Mouse (Mus musculus): ENCODE data around the gene 2410004B18Rik. TPM values are rescaled to one million over a fixed set of nuclear protein-coding genes. Genes with fewer than 3 reads are reported as not detected.

The 2410004B18Rik gene
- polyA plus RNA-seq, 1 experiment from 2014 or later: 38.7 TPM

DNA sequence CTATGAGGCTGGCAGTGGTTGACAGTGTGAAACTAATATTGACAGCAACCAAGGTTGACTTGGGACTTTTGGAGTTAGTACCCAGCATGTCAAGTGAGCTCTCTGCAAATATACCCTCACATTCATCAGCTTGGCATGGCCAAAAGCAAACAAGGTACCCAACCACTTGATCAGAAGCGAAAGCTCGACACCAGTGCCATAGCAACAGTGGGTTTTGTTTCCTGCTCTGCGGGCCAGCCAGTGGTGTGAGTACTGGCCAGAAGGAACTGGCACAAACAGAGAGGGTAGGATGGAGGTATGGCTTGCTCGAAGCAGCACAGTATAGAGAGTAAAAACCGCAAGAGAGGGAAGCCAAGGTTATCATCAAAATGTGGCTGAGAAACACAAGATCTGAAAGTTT is 21.4 kb upstream of the 2410004B18Rik start:
- no peak for TF ChIP-seq CTCF (IDR thresholded peaks at IDR 0.05; ENCODE audit: low read depth)
- no peak for ATAC-seq
- Histone ChIP-seq H3K36me3 (ENCODE audit: control insufficient read depth, insufficient read depth) (no peaks in the 10 kb centered on the region), H3K27me3 (replicated peaks; ENCODE audit: control insufficient read depth, insufficient read depth, low read length) (no peaks in the 10 kb centered on the region), H3K9ac (ENCODE audit: low read depth, low read length) (no peak overlapping the region), H3K27ac (ENCODE audit: low read depth, low read length) (no peak overlapping the region), H3K4me1 (replicated peaks; ENCODE audit: control insufficient read depth, insufficient read depth, low read length) (no peaks in the 10 kb centered on the region), H3K4me3 (ENCODE audit: low read depth, low read length) (no peak overlapping the region), H3K4me2 (replicated peaks; ENCODE audit: low read depth) (no peak overlapping the region), H3K9me3 (ENCODE audit: control insufficient read depth) (no peaks in the 10 kb centered on the region)
- 87% methylated on average over 5 of the region's 5 CpGs for WGBS

DNA sequence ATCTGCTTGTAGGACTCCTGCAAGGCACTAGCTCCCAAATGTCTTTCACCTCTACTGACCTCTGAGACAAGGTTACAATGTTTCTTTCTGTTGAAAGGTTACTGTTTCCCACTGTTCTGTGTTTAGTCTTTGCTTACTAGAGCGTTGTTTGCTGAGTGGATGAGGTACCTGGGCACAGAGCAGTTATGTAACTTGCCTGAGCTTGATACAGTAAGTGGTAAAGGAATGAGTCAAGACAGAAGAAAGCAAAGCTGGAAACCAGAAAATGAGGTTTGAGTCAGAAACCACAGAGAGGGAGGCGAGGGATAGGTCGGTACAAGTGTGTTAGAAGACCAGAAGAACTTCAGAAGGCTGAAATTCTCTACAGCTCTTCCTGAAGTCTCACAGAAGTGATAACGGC is 21.0 kb upstream of the 2410004B18Rik start:
- TF ChIP-seq CTCF (IDR thresholded peaks at IDR 0.05; ENCODE audit: low read depth): no peak
- no peak for ATAC-seq

DNA sequence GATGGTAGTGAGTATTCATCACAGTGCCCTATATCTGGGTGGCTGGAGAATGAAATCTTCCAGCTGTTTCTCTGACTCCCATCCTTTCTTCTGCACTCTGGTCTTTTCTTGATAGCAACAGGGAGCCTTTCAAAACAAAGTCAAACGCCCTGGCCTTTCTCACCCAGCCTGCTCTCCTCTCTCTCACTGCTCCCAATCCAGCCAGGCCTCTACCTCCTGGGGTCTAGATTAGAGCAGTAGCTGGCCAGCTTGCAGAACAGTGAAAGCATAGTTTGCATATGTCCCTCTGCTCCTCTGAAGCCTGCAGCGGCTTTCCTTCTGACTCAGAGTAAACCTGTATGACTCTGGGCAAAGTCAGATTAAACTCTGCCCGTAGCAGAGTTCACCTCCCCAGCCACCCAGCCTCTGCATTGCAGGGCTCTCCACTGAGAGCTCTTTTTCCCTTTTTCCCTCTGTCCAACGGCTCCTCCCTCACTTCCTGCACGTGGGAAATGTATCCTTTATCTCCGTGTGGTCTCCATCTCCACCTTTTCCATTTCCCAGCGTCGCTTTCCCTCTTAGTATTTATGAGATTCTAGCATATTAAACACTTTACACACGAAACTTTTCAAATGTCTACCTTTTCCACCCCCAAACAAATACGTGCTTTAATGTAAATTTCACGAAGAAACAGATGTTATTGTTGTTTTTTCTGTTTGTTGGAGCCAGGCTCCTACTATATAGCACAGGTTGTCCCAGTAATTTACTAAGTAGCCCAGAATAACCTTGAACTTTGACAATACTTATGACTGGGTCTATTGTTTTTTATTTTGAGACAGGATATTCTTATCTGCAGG is 15.6 kb upstream of the 2410004B18Rik start, which contains the start of gene Bcl10:
Gene Bcl10 (plus strand): TSS at position 786 of the 836 bp plus-strand sequence.
- H3K27ac ChIP-seq (ENCODE audit: low read depth, low read length): peak within 1 kb of the TSS; percentile 54
- ATAC-seq: no peak
- H3K36me3 ChIP-seq (ENCODE audit: control insufficient read depth, insufficient read depth): no peaks in the 10 kb centered on the region
- H3K9ac ChIP-seq (ENCODE audit: low read depth, low read length): no peak within 1 kb of the TSS
- H3K4me3 ChIP-seq (ENCODE audit: low read depth, low read length): peak within 1 kb of the TSS; percentile 79
- no peaks in the 10 kb centered on the region for H3K9me3 ChIP-seq (ENCODE audit: control insufficient read depth)
- peak within 1 kb of the TSS; percentile 65 for H3K4me2 ChIP-seq (replicated peaks; ENCODE audit: low read depth)
- H3K4me1 ChIP-seq (replicated peaks; ENCODE audit: control insufficient read depth, insufficient read depth, low read length): peaks cover 8% of the 10 kb centered on the region
- 36% methylated on average over 11 of the region's 11 CpGs for WGBS
- H3K27me3 ChIP-seq (replicated peaks; ENCODE audit: control insufficient read depth, insufficient read depth, low read length): no peaks in the 10 kb centered on the region
- TF ChIP-seq CTCF (IDR thresholded peaks at IDR 0.05; ENCODE audit: low read depth): no peak

More for the DNA sequence above, 21.0 kb upstream of the 2410004B18Rik start:
- Histone ChIP-seq H3K9me3 (ENCODE audit: control insufficient read depth) (no peaks in the 10 kb centered on the region), H3K27me3 (replicated peaks; ENCODE audit: control insufficient read depth, insufficient read depth, low read length) (no peaks in the 10 kb centered on the region), H3K4me2 (replicated peaks; ENCODE audit: low read depth) (no peak overlapping the region), H3K4me1 (replicated peaks; ENCODE audit: control insufficient read depth, insufficient read depth, low read length) (no peaks in the 10 kb centered on the region), H3K36me3 (ENCODE audit: control insufficient read depth, insufficient read depth) (no peaks in the 10 kb centered on the region), H3K27ac (ENCODE audit: low read depth, low read length) (no peak overlapping the region), H3K4me3 (ENCODE audit: low read depth, low read length) (no peak overlapping the region), H3K9ac (ENCODE audit: low read depth, low read length) (no peak overlapping the region)
- 90% methylated on average over 4 of the region's 4 CpGs for WGBS

DNA sequence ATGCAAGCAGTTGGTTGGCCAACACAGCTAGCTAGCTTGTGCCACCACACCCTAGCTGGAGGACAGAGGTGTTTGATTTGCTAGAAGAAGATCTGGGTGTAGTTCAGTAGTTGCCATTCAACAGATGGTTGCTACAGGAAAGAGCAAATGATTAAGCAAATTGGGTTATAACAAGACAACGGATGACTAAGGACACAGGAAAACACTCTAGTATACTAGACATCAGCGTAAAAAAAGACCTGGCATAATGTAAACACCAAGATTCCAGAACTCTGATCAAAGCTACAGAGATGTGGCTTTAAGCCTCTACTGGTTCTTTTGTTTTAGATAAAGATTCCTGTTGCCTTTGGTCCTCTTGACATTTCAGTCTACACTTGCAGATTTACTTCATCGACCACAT is 14.8 kb upstream of the 2410004B18Rik start:
- no peaks in the 10 kb centered on the region for H3K27me3 ChIP-seq (replicated peaks; ENCODE audit: control insufficient read depth, insufficient read depth, low read length)
- H3K4me1 ChIP-seq (replicated peaks; ENCODE audit: control insufficient read depth, insufficient read depth, low read length): peaks cover 8% of the 10 kb centered on the region
- no peak overlapping the region for H3K4me3 ChIP-seq (ENCODE audit: low read depth, low read length)
- no peak overlapping the region for H3K9ac ChIP-seq (ENCODE audit: low read depth, low read length)
- 42% methylated on average over 3 of the region's 3 CpGs for WGBS
- no peaks in the 10 kb centered on the region for H3K9me3 ChIP-seq (ENCODE audit: control insufficient read depth)
- peaks cover 4% of the 10 kb centered on the region for H3K36me3 ChIP-seq (ENCODE audit: control insufficient read depth, insufficient read depth)
- H3K27ac ChIP-seq (ENCODE audit: low read depth, low read length): no peak overlapping the region
- no peak for TF ChIP-seq CTCF (IDR thresholded peaks at IDR 0.05; ENCODE audit: low read depth)
- no peak for ATAC-seq
- no peak overlapping the region for H3K4me2 ChIP-seq (replicated peaks; ENCODE audit: low read depth)

DNA sequence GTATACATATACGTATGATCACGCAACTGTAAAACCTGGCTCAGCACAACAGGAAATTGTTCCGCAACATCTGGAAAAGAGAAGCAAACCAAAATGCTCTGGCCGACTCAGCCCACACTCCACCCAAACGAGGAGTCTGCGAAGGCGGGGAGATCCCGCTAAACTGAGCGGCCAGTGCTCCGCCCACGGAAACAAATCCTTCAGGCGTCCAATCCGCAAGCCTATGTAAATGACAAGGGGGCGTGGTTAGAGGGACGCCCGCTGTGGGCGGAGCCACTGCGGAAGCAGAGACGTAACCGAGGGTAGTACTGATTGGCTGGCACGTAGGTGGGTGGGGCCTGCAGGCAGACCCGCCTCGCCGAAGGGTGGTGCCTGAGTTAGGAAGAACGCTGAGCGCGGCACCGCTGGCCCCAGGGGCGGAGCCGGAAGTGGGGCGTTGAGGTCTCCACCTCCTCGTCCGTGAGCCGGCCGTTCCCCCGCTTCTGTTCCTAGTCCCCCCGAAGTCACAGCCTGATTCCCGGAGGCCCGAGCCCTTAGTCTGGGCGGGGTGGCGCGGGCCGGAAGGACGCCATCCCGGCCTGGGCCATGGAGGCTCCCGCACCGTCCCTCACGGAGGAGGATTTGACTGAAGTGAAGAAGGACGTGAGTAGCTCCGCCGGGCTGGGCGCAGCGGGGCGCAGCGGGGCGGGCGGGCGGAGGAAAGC is 13.8 kb upstream of the 2410004B18Rik start:
- TF ChIP-seq CTCF (IDR thresholded peaks at IDR 0.05; ENCODE audit: low read depth): no peak
- no peaks in the 10 kb centered on the region for H3K27me3 ChIP-seq (replicated peaks; ENCODE audit: control insufficient read depth, insufficient read depth, low read length)
- H3K27ac ChIP-seq (ENCODE audit: low read depth, low read length): peak overlapping the region; percentile 98
- peak; percentile 99 for ATAC-seq
- under 1% methylated on average over 58 of the region's 58 CpGs for WGBS
- H3K9me3 ChIP-seq (ENCODE audit: control insufficient read depth): no peaks in the 10 kb centered on the region
- peaks cover 8% of the 10 kb centered on the region for H3K4me1 ChIP-seq (replicated peaks; ENCODE audit: control insufficient read depth, insufficient read depth, low read length)
- H3K4me2 ChIP-seq (replicated peaks; ENCODE audit: low read depth): peak overlapping the region; percentile 68
- H3K4me3 ChIP-seq (ENCODE audit: low read depth, low read length): peak overlapping the region; percentile 79
- peaks cover 10% of the 10 kb centered on the region for H3K36me3 ChIP-seq (ENCODE audit: control insufficient read depth, insufficient read depth)
- peak overlapping the region; percentile 94 for H3K9ac ChIP-seq (ENCODE audit: low read depth, low read length)

DNA sequence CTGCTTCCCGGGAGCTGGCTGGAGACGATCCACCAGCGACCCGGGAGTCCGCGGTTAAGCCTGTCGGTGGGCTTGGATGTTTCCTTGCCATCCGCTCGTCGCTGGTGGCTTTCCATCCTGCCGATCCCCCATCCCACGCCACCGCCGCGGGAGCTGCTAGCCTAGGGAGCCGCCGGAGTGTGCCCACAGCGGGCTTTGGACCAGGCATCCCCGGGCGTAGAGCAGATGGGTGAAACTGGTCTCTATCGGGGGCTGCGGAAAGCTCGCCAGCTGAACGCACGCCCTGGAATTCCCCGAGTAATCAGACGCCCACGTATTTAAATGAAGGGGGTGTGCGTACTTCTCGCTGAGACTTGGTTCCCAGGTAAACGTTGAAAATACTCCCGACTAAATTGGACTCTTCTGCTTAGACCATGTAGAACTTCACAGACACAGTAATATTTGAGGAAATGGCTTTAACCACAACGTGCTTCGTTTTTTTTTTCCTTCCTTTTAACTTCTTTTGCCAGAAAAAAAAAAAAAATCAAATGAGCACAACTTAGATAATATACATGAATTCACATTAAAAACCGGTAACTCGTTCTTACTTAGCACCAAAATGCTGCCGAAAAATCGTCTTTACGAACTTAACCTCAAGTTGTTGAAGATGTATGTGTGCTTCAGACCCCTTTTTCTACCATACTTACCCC is 13.0 kb upstream of the 2410004B18Rik start:
- peaks cover 8% of the 10 kb centered on the region for H3K4me1 ChIP-seq (replicated peaks; ENCODE audit: control insufficient read depth, insufficient read depth, low read length)
- H3K27ac ChIP-seq (ENCODE audit: low read depth, low read length): peak overlapping the region; percentile 98
- peak overlapping the region; percentile 68 for H3K4me2 ChIP-seq (replicated peaks; ENCODE audit: low read depth)
- H3K9ac ChIP-seq (ENCODE audit: low read depth, low read length): peak overlapping the region; percentile 94
- H3K9me3 ChIP-seq (ENCODE audit: control insufficient read depth): no peaks in the 10 kb centered on the region
- peak; percentile 5; the same call in 1 of the 2 replicates for ATAC-seq
- peak overlapping the region; percentile 79 for H3K4me3 ChIP-seq (ENCODE audit: low read depth, low read length)
- H3K36me3 ChIP-seq (ENCODE audit: control insufficient read depth, insufficient read depth): peaks cover 10% of the 10 kb centered on the region
- WGBS: 2% methylated on average over 39 of the region's 39 CpGs
- no peaks in the 10 kb centered on the region for H3K27me3 ChIP-seq (replicated peaks; ENCODE audit: control insufficient read depth, insufficient read depth, low read length)
- TF ChIP-seq CTCF (IDR thresholded peaks at IDR 0.05; ENCODE audit: low read depth): no peak
